Mouse (Mus musculus): ENCODE results near the gene Adgrb3. TPM values are rescaled to one million over a fixed set of nuclear protein-coding genes. Genes with fewer than 3 reads are reported as not detected.

The Adgrb3 gene
- polyA plus RNA-seq, 1 experiment from 2014 or later, result 0.58 TPM

- no peak overlapping the region for H3K27ac ChIP-seq (replicated peaks in 1 of 2; ENCODE audit: control insufficient read depth in 1 of 2, insufficient read depth in 1 of 2, low read depth in 2 of 2, low read length in 2 of 2)
- H3K9ac ChIP-seq (ENCODE audit: low read length), result no peak overlapping the region
- H3K4me3 ChIP-seq (ENCODE audit: control insufficient read depth in 1 of 2, insufficient read depth in 1 of 2, low read depth in 1 of 2, low read length in 2 of 2), result no peak overlapping the region
- no peaks in the 10 kb centered on the region for H3K9me3 ChIP-seq (ENCODE audit: control insufficient read depth, low read length)
- H3K4me2 ChIP-seq (ENCODE audit: low read length), result no peak overlapping the region
- H3K4me1 ChIP-seq (ENCODE audit: control insufficient read depth in 2 of 2, insufficient read depth in 2 of 2, low read length in 2 of 2), result no peaks in the 10 kb centered on the region
- ATAC-seq (ENCODE audit: insufficient number of reproducible peaks, insufficient read depth, low FRiP score, low read depth), result no peak
- no peaks in the 10 kb centered on the region for H3K27me3 ChIP-seq (ENCODE audit: control insufficient read depth, insufficient read depth, low read length)
- WGBS, result 28% methylated on average over 6 of the region's 6 CpGs
- H3K36me3 ChIP-seq (ENCODE audit: control insufficient read depth, insufficient read depth, low read length), result no peaks in the 10 kb centered on the region
These were observed 765.5 kb downstream of the Adgrb3 start for GRCm38 (mm10) chr1:25063964-25064363.

- no peaks in the 10 kb centered on the region for H3K9me3 ChIP-seq (ENCODE audit: control insufficient read depth, low read length)
- H3K36me3 ChIP-seq (ENCODE audit: control insufficient read depth, insufficient read depth, low read length), result no peaks in the 10 kb centered on the region
- H3K4me1 ChIP-seq (ENCODE audit: control insufficient read depth in 2 of 2, insufficient read depth in 2 of 2, low read length in 2 of 2), result no peaks in the 10 kb centered on the region
- ATAC-seq (ENCODE audit: insufficient number of reproducible peaks, insufficient read depth, low FRiP score, low read depth), result no peak
- H3K4me3 ChIP-seq (ENCODE audit: control insufficient read depth in 1 of 2, insufficient read depth in 1 of 2, low read depth in 1 of 2, low read length in 2 of 2), result no peak overlapping the region
- no peak overlapping the region for H3K27ac ChIP-seq (replicated peaks in 1 of 2; ENCODE audit: control insufficient read depth in 1 of 2, insufficient read depth in 1 of 2, low read depth in 2 of 2, low read length in 2 of 2)
- WGBS, result 62% methylated on average over 3 of the region's 3 CpGs
- no peaks in the 10 kb centered on the region for H3K27me3 ChIP-seq (ENCODE audit: control insufficient read depth, insufficient read depth, low read length)
- H3K4me2 ChIP-seq (ENCODE audit: low read length), result no peak overlapping the region
- no peak overlapping the region for H3K9ac ChIP-seq (ENCODE audit: low read length)
These were observed 768.6 kb downstream of the Adgrb3 start for GRCm38 (mm10) chr1:25060935-25061334.

DNA sequence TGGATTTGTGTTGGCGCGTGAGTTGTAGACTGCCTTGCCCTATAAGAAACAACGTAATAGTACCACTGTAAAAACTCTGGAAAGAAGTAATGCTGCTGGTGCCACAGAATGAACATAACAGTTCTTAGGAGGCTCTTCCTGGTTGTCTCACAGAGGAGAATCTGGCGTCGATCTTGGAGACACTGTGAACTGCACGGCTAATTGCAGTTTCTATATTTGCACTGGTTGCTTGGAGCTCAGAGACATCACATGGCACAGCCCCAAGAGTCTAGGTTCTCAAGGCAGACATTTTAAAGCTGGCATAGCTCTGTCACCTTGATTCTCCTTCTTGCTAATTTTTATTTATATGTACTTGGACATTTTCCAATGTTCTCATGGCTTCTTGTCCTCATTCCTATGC lies 769.3 kb downstream of the Adgrb3 start:
- WGBS, result 77% methylated on average over 6 of the region's 6 CpGs
- no peak for ATAC-seq (ENCODE audit: insufficient number of reproducible peaks, insufficient read depth, low FRiP score, low read depth)

DNA sequence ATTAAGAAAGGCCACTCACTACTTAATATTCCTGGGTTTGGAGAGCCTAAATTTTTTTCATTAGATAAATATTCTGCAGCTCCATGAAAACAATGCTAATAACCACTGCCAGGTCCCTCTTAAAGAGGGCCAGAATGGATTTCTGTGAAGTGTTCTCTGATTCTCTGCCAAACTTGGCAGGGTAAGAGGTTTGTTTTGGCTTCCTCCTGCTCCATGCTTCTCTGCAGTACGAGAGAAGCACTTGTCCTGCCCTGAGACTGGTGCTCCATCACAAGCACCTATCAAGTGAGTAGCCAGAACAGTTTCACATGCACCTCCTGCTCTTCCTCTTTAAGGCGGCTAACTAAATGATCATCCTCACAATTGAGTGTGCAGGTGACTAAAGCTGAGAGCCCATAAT lies 771.9 kb downstream of the Adgrb3 start:
- 56% methylated on average over 2 of the region's 2 CpGs for WGBS
- Histone ChIP-seq H3K27ac (replicated peaks in 1 of 2; ENCODE audit: control insufficient read depth in 1 of 2, insufficient read depth in 1 of 2, low read depth in 2 of 2, low read length in 2 of 2) (no peak overlapping the region), H3K4me1 (ENCODE audit: control insufficient read depth in 2 of 2, insufficient read depth in 2 of 2, low read length in 2 of 2) (no peaks in the 10 kb centered on the region), H3K9me3 (ENCODE audit: control insufficient read depth, low read length) (no peaks in the 10 kb centered on the region), H3K9ac (ENCODE audit: low read length) (no peak overlapping the region), H3K4me2 (ENCODE audit: low read length) (no peak overlapping the region), H3K4me3 (ENCODE audit: control insufficient read depth in 1 of 2, insufficient read depth in 1 of 2, low read depth in 1 of 2, low read length in 2 of 2) (no peak overlapping the region), H3K27me3 (ENCODE audit: control insufficient read depth, insufficient read depth, low read length) (no peaks in the 10 kb centered on the region), H3K36me3 (ENCODE audit: control insufficient read depth, insufficient read depth, low read length) (no peaks in the 10 kb centered on the region)
- no peak for ATAC-seq (ENCODE audit: insufficient number of reproducible peaks, insufficient read depth, low FRiP score, low read depth)

More for the DNA sequence above, 769.3 kb downstream of the Adgrb3 start:
- Histone ChIP-seq H3K27me3 (ENCODE audit: control insufficient read depth, insufficient read depth, low read length) (no peaks in the 10 kb centered on the region), H3K36me3 (ENCODE audit: control insufficient read depth, insufficient read depth, low read length) (no peaks in the 10 kb centered on the region), H3K9me3 (ENCODE audit: control insufficient read depth, low read length) (no peaks in the 10 kb centered on the region), H3K9ac (ENCODE audit: low read length) (no peak overlapping the region), H3K27ac (replicated peaks in 1 of 2; ENCODE audit: control insufficient read depth in 1 of 2, insufficient read depth in 1 of 2, low read depth in 2 of 2, low read length in 2 of 2) (no peak overlapping the region), H3K4me2 (ENCODE audit: low read length) (no peak overlapping the region), H3K4me1 (ENCODE audit: control insufficient read depth in 2 of 2, insufficient read depth in 2 of 2, low read length in 2 of 2) (no peaks in the 10 kb centered on the region), H3K4me3 (ENCODE audit: control insufficient read depth in 1 of 2, insufficient read depth in 1 of 2, low read depth in 1 of 2, low read length in 2 of 2) (no peak overlapping the region)

DNA sequence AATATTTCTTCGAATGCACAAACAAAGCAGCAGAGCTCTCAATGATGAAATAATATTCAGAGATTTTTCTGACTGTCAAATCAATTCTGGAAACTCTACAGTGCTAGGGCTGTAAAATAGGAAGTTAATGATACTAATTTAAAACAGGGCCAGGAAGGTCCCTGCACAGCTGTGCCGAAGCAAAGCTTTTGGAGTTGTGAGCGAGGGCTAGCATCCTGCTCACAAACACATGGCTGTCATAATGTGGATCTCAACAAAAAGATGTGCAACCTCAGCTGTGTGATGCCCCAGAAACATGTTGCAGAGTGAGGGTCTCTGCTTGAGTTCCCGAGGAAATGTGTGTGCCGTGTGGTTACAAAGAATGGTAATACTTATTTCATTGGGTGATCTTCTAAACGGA lies 772.3 kb downstream of the Adgrb3 start:
- no peaks in the 10 kb centered on the region for H3K36me3 ChIP-seq (ENCODE audit: control insufficient read depth, insufficient read depth, low read length)
- no peak overlapping the region for H3K27ac ChIP-seq (replicated peaks in 1 of 2; ENCODE audit: control insufficient read depth in 1 of 2, insufficient read depth in 1 of 2, low read depth in 2 of 2, low read length in 2 of 2)
- no peaks in the 10 kb centered on the region for H3K9me3 ChIP-seq (ENCODE audit: control insufficient read depth, low read length)
- H3K4me1 ChIP-seq (ENCODE audit: control insufficient read depth in 2 of 2, insufficient read depth in 2 of 2, low read length in 2 of 2), result no peaks in the 10 kb centered on the region
- WGBS, result 78% methylated on average over 6 of the region's 6 CpGs
- H3K27me3 ChIP-seq (ENCODE audit: control insufficient read depth, insufficient read depth, low read length), result no peaks in the 10 kb centered on the region
- H3K4me3 ChIP-seq (ENCODE audit: control insufficient read depth in 1 of 2, insufficient read depth in 1 of 2, low read depth in 1 of 2, low read length in 2 of 2), result no peak overlapping the region
- H3K4me2 ChIP-seq (ENCODE audit: low read length), result no peak overlapping the region
- ATAC-seq (ENCODE audit: insufficient number of reproducible peaks, insufficient read depth, low FRiP score, low read depth), result no peak
- no peak overlapping the region for H3K9ac ChIP-seq (ENCODE audit: low read length)

GRCm38 (mm10) chr1:25042091-25042490 lies 787.4 kb downstream of the Adgrb3 start:
- Histone ChIP-seq H3K4me1 (ENCODE audit: control insufficient read depth in 2 of 2, insufficient read depth in 2 of 2, low read length in 2 of 2) (no peaks in the 10 kb centered on the region), H3K27me3 (ENCODE audit: control insufficient read depth, insufficient read depth, low read length) (no peaks in the 10 kb centered on the region), H3K9me3 (ENCODE audit: control insufficient read depth, low read length) (no peaks in the 10 kb centered on the region), H3K36me3 (ENCODE audit: control insufficient read depth, insufficient read depth, low read length) (no peaks in the 10 kb centered on the region), H3K4me3 (ENCODE audit: control insufficient read depth in 1 of 2, insufficient read depth in 1 of 2, low read depth in 1 of 2, low read length in 2 of 2) (no peak overlapping the region), H3K4me2 (ENCODE audit: low read length) (no peak overlapping the region), H3K9ac (ENCODE audit: low read length) (no peak overlapping the region), H3K27ac (replicated peaks in 1 of 2; ENCODE audit: control insufficient read depth in 1 of 2, insufficient read depth in 1 of 2, low read depth in 2 of 2, low read length in 2 of 2) (no peak overlapping the region)
- WGBS, result 76% methylated on average over 4 of the region's 4 CpGs
- ATAC-seq (ENCODE audit: insufficient number of reproducible peaks, insufficient read depth, low FRiP score, low read depth), result no peak

DNA sequence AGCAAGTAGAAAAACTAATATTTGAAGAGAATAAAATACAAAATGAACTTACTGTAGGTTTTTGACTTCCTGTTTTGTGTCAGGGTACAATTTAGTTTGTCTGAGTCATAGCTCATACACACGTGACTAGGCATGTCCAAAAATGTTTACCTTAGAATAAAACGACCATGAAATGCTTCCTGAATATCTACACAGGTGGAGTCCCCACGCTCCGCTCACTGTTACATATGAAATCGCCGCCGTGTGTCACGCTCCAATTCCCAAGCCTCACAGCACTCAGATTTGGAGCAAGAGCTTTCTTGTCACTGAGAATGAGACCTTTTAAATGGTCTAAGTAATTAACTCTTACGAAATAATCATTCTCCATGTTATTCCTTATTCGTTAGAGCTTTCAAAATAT lies 795.3 kb downstream of the Adgrb3 start:
- H3K27ac ChIP-seq (replicated peaks in 1 of 2; ENCODE audit: control insufficient read depth in 1 of 2, insufficient read depth in 1 of 2, low read depth in 2 of 2, low read length in 2 of 2), result no peak overlapping the region
- no peaks in the 10 kb centered on the region for H3K27me3 ChIP-seq (ENCODE audit: control insufficient read depth, insufficient read depth, low read length)
- no peaks in the 10 kb centered on the region for H3K36me3 ChIP-seq (ENCODE audit: control insufficient read depth, insufficient read depth, low read length)
- WGBS, result 78% methylated on average over 10 of the region's 10 CpGs
- no peaks in the 10 kb centered on the region for H3K4me1 ChIP-seq (ENCODE audit: control insufficient read depth in 2 of 2, insufficient read depth in 2 of 2, low read length in 2 of 2)
- ATAC-seq (ENCODE audit: insufficient number of reproducible peaks, insufficient read depth, low FRiP score, low read depth), result no peak
- H3K4me2 ChIP-seq (ENCODE audit: low read length), result no peak overlapping the region
- H3K9ac ChIP-seq (ENCODE audit: low read length), result no peak overlapping the region
- no peaks in the 10 kb centered on the region for H3K9me3 ChIP-seq (ENCODE audit: control insufficient read depth, low read length)
- H3K4me3 ChIP-seq (ENCODE audit: control insufficient read depth in 1 of 2, insufficient read depth in 1 of 2, low read depth in 1 of 2, low read length in 2 of 2), result no peak overlapping the region
